Mouse (Mus musculus): ENCODE data around the gene Kif14. TPM values are rescaled to one million over a fixed set of nuclear protein-coding genes. Genes with fewer than 3 reads are reported as not detected.
"Not testable (repeated sequence)": the region's sequence is repeated elsewhere in the genome, so short reads cannot be mapped to it uniquely, and the experiment has no call there.

The Kif14 gene
- total RNA-seq, 2 experiments from 2014 or later, result 0.19 to 0.20 TPM

DNA sequence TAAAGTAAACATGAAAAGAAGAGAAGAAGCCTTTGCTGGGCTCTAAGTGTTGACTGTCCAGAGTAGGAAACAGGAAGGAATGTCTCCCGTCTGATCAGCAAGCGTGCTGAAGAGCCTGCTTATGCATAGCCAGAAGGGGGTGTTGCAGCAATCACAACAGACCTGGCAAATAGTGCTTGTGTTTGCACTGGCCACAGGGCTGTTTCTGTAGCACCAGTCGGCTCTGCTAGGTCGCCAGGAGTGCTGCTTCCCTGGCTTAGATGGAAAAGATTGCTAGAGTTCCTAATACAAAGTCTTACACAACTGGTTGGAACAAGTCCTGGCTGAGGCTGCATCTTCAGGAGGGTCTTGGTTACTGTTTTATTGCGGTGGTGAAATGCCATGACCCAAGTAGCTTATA, 25.5 kb downstream of the Kif14 start:
- no peak for DNase-seq

DNA sequence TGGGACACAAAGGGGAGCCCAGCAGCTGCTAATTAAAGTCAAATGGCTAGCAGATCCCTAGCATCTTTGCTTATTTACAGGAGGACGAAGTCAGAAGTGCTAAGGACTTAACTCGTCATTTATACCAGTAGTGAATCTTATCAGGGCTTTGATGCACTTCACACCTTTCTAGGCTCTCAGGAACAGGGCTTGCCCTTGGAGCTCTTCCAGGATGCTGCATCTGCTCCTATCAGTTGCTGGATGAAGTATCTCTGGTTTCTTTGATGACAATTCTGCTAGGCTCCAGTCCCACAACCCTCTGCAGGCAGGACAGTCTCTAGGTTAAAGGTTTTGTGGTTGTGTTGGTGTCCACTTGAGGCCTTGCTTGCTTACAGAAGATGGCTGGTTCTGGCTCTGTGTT, 26.1 kb downstream of the Kif14 start:
- no peak for DNase-seq

DNA sequence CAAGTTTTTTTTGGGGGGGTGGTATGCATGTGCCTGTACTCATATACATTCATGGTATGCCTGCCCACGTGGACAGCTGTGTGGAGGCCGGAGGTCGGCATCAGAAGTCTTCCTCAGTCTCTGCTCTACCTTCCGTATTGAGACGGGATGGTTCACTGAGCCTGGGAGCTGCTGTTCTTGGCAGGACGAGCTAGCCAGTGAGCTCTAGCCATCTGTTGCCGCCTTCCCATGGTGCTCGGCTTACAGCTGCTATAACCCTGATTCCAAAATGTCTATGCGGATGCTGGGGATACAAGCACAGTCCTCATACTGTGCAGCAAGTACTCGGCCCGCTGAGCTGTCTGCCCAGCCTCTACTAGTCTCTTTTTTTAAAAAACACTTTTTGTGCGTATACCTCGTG, 33.2 kb downstream of the Kif14 start:
- no peak for DNase-seq

DNA sequence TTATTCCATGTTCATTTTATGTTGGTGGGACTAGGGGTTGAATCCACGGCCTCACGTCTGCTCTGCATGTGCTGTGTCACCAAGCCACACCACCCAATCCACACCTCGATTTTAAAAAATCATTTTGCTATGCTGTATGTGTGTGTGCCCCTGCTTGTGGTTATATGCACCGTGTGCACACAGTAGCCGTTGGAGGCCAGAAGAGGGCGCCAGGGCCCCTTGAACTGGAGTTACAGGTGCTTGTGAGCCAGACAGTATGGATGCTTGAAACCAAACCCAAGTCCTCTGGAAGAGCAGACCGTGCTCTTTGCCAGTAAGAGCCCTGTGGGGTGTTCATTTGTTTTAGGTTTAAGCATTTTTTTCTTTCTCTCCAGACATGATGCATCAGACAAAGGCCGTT, 36.8 kb downstream of the Kif14 start:
- no peak for DNase-seq

DNA sequence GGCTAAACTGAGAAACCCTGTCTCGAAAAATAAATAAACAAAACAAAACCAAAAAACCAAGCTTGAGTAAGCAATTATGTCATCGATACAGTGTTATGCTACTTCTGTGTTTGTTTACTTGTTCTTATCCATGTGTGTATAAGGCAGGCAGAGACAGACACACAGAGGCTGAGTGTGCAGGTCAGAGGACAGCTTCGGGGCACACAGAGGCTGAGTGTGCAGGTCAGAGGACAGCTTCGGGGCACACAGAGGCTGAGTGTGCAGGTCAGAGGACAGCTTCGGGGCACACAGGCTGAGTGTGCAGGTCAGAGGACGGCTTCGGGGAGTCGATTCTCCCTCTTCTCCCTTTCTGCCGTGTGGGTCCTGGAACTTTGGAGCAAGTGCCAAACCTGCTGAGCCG, 40.1 kb downstream of the Kif14 start:
- DNase-seq, result not testable (repeated sequence)

DNA sequence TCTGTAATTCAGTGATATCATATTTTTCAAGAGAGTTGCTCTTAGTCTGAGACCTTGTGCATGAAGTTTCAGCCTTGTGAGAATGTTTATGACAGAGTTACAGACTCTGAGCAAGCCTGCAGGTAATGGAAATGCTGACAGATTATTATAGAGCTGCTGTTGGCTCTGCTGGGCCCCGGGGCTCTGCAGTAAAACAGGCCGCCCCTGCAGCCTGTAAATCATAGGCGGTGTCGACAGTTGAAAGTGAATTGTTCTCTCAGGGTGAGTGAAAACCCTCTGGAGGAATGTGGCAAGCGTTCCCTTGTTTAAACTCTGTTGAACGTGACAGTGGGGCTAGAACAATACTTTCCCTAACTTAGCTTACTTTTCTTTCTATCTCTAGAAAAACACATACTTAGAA, 46.2 kb downstream of the Kif14 start:
- DNase-seq, result no peak

DNA sequence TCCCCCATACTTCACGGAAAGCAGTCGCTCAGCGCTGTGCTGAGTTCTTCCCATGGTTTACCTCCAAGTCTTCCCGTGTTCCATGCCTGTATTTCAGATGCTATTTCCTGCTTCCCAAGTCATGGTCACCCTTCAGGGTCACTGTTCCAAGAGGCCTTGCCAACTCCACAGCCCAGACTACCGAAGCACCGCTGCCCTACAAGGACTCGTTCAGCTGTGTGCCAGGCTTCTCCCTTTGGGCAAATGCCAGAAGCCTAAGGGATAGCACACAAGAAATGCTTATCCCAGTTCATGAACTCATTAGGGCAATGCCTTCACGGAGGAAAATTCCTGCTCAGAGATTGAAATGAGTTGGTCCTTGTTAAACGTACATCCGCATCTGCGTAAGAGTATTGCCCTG, 47.0 kb downstream of the Kif14 start:
- DNase-seq, result no peak

DNA sequence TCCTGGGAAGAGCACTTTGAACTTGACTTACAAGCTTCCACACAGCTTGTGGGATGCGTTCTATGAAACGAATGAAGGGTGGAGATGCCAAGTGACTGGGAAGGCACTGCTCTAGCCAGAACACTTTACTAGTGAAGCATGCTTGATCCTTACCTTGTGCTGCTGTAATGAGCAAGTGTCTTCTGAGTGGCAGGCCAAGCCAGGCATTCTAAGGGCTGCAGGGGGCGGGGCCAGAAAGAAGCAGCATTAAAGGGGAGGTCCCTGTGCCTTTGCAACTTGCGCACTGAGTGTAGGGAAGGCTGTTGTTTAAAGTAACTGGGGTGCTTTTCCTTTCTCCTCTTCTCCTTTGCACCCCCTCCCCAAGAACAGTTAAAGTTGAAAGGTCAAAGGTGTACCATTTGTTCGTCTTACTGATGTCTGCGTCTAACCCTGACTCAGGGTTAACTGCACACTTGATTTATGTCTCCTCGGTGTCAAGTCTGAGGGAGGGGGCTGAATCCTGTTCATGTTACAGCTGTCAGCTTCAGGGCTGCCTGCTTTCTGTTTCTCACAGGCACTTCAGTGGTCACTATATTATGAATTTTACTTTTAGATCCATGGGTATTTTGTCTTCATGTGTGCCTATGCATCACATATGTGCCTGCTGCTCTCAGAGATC, 52.7 kb downstream of the Kif14 start:
- no peak for DNase-seq

DNA sequence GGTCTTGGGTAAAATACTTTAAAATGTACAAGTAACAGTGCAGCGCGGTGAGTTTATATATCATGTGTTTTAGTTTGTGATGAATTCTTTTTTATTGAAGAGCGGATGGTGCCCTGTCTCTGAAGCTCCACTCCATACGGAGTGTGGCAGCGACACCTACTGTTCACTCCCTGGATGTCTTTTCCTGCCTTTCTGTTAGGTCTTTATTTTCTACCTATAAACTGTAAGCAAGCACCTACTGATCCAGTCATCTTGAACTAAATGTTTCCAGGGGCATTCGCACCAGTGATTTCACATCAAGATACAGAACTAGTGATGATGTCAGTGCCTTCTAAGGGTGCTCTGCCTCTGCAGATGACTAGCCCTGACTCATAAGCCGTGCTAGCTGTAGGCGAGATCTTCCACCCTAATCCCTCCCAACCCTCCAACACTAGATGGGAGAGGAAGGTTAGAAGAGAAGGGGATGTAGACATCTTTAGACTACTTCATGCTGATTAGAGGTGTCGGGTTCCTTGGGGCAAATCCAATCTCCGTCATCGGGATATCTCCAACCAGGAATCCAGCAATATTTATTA, 55.3 kb downstream of the Kif14 start:
- DNase-seq, result no peak

DNA sequence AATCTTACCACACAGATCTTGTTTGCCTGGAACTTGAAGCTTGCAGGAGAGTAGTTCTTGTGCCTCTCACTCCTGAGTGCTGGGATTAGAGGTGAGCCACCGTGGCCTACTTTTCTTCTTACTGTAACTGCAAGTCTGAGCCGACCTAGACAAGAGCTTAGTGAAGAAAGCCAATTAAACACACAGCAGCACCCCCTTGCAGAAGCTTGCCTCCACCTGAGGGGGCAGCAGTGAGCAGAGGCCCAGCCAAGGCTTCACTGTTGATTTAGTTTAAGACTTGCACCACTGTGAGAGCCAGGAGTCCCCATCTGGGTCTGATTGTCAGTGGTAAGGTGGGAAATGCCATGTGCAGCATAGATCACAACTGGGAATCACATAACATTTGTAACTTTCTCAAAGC, 58.8 kb downstream of the Kif14 start:
- DNase-seq, result peak; percentile 21

DNA sequence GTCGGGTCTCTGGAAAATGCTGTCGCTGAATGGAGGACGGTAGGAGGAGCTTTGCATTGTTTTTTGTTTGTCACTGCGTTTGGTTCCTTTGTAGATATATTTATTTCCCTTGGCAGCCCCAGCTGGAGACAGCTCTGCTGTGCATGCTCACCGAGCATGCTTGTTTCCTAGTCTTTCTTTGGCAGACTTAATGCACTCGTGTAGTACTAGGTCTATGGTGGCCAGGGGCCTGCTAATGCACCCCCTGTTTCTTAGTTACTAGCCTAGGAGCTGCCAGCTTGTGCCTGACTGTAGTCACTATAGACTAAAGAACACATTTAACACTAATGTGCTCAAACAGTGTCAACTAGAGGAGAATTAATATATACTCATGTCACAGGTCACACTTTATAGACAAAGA, 59.7 kb downstream of the Kif14 start:
- no peak for DNase-seq

DNA sequence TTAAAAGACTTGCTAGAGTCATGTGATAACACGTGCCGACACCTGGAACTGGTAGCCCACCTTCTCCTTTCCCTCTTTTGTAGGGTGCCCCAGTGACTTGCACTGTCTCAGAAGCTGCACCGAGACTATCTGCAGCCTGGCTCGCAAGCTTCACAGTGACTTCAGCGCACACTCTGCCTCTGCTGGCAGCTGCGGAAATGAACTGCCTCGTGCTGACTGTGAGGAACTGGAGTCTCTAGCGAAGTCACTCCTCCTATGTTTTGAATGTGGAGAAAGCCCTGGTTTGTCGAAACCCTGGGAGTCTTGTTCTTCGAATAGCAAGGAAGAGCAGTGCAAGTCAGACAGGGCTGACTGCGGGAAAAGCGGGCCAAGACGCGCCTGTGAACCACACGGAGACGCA, 61.0 kb downstream of the Kif14 start:
- no peak for DNase-seq

DNA sequence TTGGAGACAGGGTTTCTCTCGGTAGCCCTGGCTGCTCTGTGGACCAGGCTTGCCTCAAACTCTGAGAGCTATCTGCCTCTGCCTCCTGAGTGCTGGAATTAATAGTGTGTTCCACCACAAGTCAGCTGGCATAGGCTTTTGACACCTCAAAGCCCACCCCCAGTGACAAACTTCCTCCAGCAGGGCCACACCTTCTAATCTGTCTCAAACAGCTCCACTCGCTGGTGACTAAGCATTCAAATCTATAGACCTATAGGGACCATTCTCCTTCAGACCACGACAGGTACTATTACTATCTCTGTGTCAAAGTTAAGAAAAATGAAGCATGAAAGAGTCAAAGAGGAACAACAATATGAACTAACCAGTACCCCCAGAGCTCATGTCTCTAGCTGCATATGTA, 66.4 kb downstream of the Kif14 start:
- no peak for DNase-seq

DNA sequence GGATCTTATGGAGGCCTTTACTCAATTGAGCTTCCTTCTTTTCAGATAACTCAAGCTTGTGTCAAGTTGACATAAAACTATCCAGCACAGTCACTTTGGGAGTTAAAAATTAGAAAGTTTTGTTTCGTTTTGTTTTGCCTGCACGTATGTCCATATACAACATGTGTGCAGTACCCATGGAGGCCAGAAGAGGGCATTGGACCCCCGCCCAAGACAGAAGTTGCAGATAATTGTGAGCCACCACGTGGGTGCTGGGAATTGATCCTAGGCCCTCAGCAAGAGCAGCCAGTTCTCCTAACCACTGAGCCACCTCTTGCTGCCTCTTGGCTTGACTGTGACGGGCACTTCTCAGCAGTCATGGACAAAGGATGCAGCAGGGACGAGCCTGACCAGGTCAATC, 70.8 kb downstream of the Kif14 start:
- no peak for DNase-seq

DNA sequence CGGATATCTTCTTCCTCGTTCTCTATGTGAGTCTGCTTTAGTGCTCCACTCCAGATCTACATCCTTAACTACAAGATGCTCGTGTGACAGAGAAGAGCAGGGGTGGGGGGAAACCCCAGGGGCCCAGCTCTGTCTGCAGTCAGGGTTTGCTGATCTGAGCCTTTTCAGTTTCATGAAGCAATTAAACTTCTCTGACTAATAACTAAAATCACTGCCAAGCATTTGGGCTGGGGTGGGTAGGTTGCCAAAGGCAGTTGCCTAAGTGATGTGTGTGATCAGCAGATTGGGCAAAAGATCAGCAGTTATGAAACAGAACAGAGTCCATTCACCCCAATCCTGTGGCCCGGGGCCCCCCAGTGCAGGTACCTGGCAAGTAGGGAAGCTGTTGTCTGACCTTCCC, 72.1 kb downstream of the Kif14 start:
- peak; percentile 49 for DNase-seq

DNA sequence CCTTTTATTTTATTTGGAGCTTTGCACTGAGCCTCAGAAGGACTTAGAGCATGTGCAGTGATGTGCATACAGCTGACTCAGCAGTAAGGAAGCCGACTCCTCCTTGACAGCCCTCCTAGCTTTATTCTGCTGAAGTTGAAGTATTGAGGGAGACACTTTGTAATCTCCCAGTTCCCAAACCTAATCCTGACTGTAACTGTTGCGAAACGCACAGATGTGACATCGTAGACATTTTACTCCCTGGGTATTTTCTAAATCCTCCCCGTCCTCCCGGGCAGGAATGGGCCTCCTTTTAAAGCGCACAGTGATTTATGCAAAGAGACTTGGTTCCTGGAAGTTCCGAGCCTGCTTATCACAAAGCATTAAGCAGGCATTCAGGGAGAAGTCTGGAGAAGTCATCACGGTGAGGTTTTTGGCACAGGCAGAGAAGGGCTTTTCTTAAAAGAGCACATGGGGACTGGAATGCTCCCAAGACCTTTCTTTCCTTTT, 74.3 kb downstream of the Kif14 start:
- no peak for DNase-seq

DNA sequence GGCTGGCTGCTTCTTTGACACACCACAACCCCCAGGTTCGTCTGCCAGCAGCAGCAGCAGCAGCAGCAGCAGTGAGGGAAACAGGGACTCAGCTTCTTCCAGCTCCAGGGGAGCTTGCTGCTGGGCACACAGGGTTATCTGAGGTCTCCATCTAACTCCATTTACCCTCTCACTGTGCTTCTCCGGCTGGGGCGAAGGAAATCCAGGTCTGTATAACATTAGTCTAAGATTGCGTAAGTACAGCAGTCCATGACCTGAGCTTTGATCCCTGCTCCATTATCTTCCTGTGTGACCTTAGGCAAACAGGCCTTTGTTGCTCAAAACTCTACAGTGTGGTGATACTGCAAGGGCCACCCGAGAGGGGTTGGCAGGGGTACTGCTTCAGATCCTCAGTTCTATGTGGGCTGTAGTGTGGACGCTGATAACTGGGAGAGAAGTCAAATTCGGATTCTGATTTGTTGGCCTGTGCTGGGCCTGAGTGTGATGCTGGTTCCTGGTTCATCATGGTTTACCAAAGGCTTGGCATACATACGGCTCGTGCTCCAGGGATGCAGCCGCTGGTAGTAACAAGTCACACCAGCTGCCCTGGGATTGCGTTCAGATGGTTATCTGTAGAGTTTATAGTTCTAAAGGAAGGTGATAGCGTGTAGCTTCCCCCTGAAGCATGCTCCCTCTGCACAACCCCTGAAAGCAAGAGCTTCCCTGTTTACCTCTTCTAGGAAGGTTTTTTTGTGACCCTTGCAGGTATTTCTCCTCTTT, 75.7 kb downstream of the Kif14 start:
- DNase-seq, result no peak

DNA sequence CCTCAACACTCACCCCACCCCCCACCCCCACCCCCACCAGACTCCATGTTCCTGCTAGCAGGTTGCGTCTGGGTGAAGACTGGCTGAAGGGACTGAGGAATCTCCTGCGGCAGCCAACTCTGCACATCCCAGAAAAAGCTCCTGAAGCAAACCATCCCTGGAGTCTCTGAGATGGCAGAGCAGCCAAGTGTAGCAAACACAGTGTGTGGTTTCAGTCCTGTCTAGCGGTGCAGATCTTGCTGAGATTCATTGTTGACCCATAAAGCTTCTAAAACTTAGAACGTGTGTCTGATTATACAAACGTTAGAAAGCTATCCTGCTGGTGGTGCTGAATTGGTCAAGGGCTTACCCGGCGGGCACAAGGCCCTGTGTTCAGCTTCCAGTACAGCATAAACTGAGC, 77.8 kb downstream of the Kif14 start:
- DNase-seq, result no peak

DNA sequence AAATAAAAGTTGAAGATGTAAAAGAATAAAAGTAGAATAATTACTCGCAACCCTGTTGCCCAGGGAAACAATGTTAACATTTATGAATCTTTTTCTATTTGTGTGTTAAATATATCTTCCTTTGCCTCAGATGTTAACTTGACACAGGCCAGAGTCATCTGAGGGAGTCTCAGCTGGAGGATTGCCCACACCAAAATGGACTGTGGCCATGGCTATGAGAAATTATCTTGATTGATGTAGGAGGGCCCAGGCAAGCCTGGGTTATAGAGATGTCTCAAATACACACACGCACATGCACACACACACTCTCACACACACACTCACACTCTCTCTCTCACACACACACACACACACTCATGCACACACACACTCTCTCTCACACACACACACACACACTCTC, 80.9 kb downstream of the Kif14 start:
- DNase-seq, result no peak

DNA sequence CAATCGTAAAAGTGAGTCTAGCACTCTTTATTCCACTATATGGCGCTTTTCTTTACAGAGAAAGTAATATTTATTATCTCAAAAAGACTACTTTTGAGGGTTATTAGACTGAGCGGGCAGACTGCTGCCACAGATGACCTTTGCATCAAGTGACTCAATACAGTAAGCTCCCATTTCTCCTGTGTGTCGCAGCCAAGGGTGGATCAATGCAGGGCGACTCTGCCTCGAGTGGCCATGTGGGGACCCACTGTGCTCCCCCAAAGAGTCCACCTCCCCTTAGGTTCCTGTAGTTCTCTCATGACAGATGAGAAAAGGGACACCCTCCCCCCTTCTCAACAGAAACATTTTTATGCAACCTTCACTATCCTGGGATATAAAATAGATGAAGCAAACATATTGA, 84.1 kb downstream of the Kif14 start:
- no peak for DNase-seq

DNA sequence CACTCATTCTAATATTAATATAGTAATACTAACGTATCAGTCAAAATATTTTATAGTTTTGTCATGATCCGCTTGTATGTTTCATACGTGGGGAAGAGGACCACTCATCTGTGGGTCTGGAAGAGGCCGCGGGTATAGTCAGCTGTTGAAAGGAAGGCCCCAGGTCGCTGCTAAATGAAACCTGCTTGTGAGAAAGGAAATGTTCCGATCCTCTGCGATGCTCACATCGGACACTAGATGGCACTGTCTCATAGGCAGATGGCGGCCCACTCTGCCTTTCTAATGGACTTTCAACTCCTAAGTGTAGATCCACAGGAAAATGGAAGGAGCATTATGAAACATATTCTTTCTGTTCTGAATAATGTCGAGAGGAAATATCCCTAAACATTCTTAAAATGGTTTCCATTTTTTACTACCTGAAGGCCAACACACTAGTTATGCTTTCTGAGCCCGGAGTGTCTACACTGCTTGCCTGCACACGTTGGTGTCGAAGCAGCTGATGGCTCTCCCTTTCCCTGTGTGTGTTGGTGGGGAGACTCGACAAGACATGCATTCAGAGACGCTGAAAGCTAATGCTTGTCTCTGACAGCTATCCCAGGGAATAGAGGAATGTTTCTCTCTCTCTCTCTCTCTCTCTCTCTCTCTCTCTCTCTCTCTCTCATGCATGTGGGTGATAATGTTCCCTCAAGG, 84.9 kb downstream of the Kif14 start:
- DNase-seq, result peak; percentile 42

DNA sequence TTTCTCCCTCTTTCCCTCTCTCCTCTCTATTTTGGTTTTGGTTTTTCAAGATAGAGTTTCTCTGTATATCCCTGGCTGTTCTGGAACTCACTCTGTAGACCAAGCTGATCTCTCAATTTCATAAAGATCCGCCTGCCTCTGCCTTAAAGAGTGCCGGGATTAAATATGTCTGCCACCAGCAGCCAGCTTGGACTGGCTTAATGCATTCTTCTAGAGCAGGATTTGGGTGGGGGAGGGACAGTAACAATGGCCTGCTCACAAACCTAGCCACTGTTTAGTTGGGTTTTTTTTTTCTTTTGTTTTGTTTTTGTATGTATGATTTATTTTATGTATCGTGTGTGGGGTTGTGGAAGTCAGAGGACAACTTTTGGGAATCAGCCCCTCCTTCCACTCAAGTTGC, 88.5 kb downstream of the Kif14 start:
- no peak for DNase-seq

DNA sequence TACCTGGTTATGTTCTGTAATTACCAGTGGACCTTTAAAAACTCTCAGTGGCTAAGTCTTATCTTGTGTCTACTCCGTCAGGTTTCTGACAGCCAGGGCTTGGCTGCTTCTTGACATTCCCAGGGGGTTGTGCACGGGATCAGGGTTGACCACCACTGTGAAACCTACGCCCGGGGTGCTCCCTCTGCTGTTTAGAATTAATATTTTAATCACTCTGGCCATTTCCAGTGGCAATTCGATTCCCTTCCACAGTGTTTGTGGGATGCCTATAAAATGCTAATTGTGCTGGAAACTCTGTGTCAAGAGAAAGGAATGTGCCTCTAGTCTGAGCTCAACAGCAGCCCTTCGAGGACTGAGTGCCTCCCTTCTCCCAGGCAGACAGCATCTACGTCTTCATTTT, 89.7 kb downstream of the Kif14 start:
- DNase-seq, result no peak

Data from gastrocnemius, postnatal 25 days (tissue).